Comparison of ENCODE assay signal across 19 mouse cellular contexts in genomic region chr17:27488173-27488823, GRCm38 (mm10). TPM values are rescaled to one million over a fixed set of nuclear protein-coding genes. Genes with fewer than 3 reads are reported as not detected.
A peak's percentile ranks its signal among the peaks of the same experiment; 100 is the strongest.
DNase-seq lines count a peak whose midpoint lies in the region; ATAC-seq and TF ChIP-seq lines count a peak whose summit lies in the region.
"Had no signal": no experiment of that assay in that cellular context is flagged by ENCODE, and none has a peak within 500 bp of the region (broad histone marks: within the 10 kb centered on the region; RNA-seq: fewer than 3 reads in every experiment).

No protein-coding gene starts in this region.

- no peaks in the 10 kb centered on the region for H3K9me3 ChIP-seq in midbrain, embryonic 12.5 days
- H3K9me3 ChIP-seq: neural tube, embryonic 12.5 days had no signal

- H3K27ac ChIP-seq in midbrain, embryonic 12.5 days (replicated peaks) = peak overlapping the region; percentile 11; the same call in 1 of the 2 replicates
- H3K27ac ChIP-seq: gastrocnemius, adult 2 months; neural tube, embryonic 12.5 days had no signal

- WGBS in midbrain, embryonic 12.5 days = 74% methylated on average over 16 of the region's 16 CpGs

- H3K9ac ChIP-seq in midbrain, embryonic 12.5 days (replicated peaks) = 0 out of 2 replicates have a peak overlapping the region, but pooled peaks have one; percentile 4
- H3K9ac ChIP-seq: neural tube, embryonic 12.5 days had no signal

- no peak overlapping the region for H3K4me3 ChIP-seq in midbrain, embryonic 12.5 days
- H3K4me3 ChIP-seq: gastrocnemius, adult 2 months; neural tube, embryonic 12.5 days had no signal

- no peak for ATAC-seq in cerebellum, adult (ENCODE audit: insufficient number of reproducible peaks, low FRiP score, low TSS enrichment)
- ATAC-seq in midbrain, embryonic 12.5 days (ENCODE audit: low FRiP score, low read depth) = no peak
- ATAC-seq: intestine, postnatal 0 days had no signal

- H3K4me1 ChIP-seq in midbrain, embryonic 12.5 days = peaks cover 25% of the 10 kb centered on the region

- no peak for TF ChIP-seq CTCF in brain, embryonic 14.5 days (IDR thresholded peaks at IDR 0.05; ENCODE audit: borderline replicate concordance, extremely low read depth, insufficient read depth, insufficient read length)

- DNase-seq in cerebellum, postnatal 14 days = peak; percentile 53 to 59
- peak; percentile 11 for DNase-seq in layer of hippocampus, adult 9-11 months
- no peak for DNase-seq in layer of hippocampus, postnatal 25 days (ENCODE audit: extremely low spot score in 1 of 2, low spot score in 1 of 2)
- DNase-seq in brain, embryonic 14.5 days (ENCODE audit: low read depth) = peak; percentile 70
- DNase-seq in embryo, embryonic 10.5 days (ENCODE audit: low spot score) = no peak
- no peak for DNase-seq in urinary bladder, postnatal 25 days (ENCODE audit: low spot score)
- DNase-seq: adrenal gland, adult 8-10 months; embryo, embryonic 11 days; gastrocnemius, adult 2 months; heart, adult 18-20 months; kidney, postnatal 25 days; retina, postnatal 1 day; spleen, adult 18-20 months; thymus, postnatal 4 days had no signal

- H3K4me2 ChIP-seq in midbrain, embryonic 12.5 days (replicated peaks) = no peak overlapping the region
- H3K4me2 ChIP-seq: liver, embryonic 11.5 days; neural tube, embryonic 12.5 days had no signal

- TF ChIP-seq POLR2A in brain, embryonic 14.5 days (IDR thresholded peaks at IDR 0.05; ENCODE audit: borderline replicate concordance, extremely low read depth, insufficient read depth, insufficient read length, poor library complexity, severe bottlenecking) = no peak

- H3K36me3 ChIP-seq in midbrain, embryonic 12.5 days = no peaks in the 10 kb centered on the region
- H3K36me3 ChIP-seq: neural tube, embryonic 12.5 days had no signal

- H3K27me3 ChIP-seq in midbrain, embryonic 12.5 days = no peaks in the 10 kb centered on the region

RNA-seq across cellular contexts. Expression of gene Grm4, which starts 32.9 kb away (rescaled TPM):
- total RNA-seq in layer of hippocampus, postnatal 25 days (2021) = 10 to 100 TPM; 10.3 to 12.2 TPM
- 16.3 and 28.0 TPM in 2 replicates for polyA plus RNA-seq in brain, embryonic 14.5 days (2012; rRNA removed)
- polyA plus RNA-seq in midbrain, embryonic 12.5 days (2016; fragmentation: Nextera tagmentation; extraction: Ambion mirVana) = 4.2 and 5.7 TPM in 2 replicates
- total RNA-seq: gastrocnemius, adult 2 months had no signal

Comparison
In these comparisons a context has a peak if more than half of its experiments do, and no peak if none do; other contexts are left out.
1. DNase-seq: peak in cerebellum, postnatal 14 days (2 of 2), layer of hippocampus, adult 9-11 months (single experiment) and brain, embryonic 14.5 days (single experiment); none in layer of hippocampus, postnatal 25 days (0 of 2), embryo, embryonic 10.5 days (single experiment) and urinary bladder, postnatal 25 days (single experiment).